Mouse (Mus musculus): ENCODE measurements at regions not wholly inside any gene's neighbourhood (a gene's known extent, or its start where the extent isn't known, plus 50 kb on each side); places are given as distances from the start of the nearest gene placed in this dataset.

DNA sequence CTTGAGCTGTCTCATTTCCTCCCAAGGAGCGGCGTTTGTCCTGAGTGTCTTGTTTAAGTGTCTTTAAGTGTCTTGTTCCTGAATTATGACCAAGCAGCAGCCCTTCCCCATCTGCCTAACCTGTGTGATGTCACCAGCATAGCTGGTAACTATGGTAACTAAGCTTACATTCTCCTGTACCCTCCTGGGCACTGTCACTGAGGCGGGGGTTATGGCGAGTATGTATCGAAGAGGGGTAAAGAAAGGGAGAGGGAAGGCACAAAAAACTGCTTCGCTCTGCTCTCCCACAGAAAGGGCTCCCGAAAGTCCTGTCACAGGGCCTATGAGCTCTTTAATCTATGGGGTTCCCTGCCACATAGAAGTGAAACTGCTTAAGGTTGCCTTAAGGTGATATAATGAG is 89.6 kb downstream of the Ppp4r2 start:
- no peak for DNase-seq (ENCODE audit: low spot score)

DNA sequence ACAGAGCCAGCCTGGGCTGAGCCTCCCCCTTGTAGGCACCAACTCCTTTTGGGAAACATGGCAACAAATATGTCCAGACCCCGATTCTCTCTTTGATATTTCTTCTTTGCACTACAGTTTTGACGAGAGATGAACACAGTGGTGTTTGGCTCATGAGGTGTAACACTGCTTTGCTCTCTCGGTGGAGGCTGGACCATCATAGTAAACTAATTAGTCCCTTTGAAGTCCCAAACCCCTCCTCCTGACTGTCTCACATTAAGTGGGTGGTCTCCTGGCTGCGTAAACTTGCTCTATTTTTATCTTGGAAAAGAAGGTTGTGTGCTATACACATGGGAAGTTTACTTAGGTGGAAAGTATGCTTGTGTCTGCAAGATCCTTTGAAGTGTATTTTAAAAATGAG is 90.3 kb downstream of the Ppp4r2 start:
- no peak for DNase-seq (ENCODE audit: low spot score)

- no peak for DNase-seq (ENCODE audit: low spot score)
These were observed 95.7 kb downstream of the Ppp4r2 start for GRCm38 (mm10) chr6:100928791-100929758.

DNA sequence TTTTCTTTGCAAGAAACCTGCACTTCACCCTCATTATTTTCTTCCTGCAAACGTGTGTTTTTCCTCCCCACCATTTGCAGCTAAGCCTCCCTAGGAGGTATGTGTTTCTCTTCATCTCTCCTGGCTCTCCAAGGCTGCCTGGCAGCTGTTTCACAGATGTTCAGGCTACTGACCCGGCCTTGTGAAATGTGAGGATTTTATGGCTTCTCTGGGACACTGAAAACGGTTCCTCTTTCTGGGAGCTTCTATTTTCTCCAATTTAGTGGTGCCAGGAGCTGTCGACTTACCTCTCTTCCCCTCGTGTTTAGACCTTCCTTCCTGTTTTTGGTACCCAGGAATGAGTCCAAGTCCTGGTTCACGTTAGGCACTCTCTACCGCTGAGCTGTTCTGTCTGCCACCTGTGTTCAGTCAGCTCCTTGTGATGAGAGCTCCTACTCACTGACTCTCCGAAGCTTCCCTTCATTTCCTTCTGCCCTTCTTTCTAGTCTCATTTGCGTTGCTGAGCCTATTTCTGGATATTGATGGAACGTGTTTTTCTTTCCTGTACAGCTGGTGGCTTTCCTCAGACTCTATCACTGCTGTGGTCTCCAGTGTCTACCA is 96.4 kb downstream of the Ppp4r2 start:
- DNase-seq (ENCODE audit: low spot score): no peak

GRCm38 (mm10) chr6:100930706-100931105 is 97.3 kb downstream of the Ppp4r2 start:
- no peak for DNase-seq (ENCODE audit: low spot score)

DNA sequence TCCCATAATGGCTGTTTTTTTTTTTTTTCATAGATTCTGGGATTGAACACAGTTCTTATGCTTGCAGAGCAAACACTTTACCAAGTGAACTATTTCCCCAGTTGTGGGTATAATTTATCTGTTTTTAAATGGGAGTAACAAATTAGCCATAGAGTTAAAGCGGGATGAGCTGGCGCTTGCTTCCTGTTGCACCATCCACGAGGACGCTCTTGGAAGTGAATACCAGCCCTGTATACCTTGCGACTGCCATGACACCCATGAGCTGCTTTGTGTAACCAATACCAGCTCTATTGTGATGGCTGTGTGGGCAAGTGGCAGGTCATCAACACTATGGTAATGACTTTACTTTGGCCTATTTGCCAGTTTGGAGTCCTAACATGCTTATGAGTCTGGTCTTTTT is 101.0 kb downstream of the Ppp4r2 start:
- no peak for DNase-seq (ENCODE audit: low spot score)

DNA sequence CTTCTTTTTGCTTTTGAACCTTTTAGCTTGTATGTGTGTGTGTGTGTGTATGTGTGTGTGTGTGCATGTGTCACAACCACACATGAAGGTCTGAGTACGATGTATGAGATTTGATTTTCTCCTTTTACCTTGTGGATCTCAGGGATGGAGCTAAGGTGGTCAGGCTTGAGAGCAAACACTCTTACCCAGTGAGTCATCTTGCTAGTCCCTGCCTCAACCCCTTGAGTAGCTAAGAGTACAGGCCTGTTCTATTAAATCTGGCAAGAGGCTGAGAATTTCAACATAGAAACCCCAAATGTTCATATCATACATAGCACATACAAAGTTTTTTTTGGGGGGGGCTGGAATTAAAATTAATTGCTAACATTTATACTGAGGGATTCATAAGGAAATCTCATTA is 104.4 kb downstream of the Ppp4r2 start:
- DNase-seq (ENCODE audit: low spot score): no peak

DNA sequence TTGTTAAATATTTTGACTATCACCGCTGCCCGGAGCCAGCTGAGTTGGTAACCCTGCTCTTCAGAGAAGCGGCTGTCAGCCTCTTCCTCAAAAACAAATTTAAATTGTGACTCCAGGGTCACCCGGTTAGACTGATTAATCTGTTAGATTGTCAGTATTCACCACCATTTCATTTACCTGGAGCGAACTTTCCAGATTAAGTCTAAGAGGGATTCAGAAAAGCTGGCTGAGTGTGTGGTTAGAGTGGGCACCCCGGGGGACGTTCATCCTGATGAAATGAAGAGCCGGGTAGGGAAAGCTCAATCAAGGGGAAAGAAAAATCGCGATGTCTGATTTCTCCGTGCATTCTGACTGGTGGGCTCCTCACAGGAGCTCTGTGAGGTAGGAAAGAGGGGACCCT is 105.0 kb downstream of the Ppp4r2 start:
- no peak for DNase-seq (ENCODE audit: low spot score)

GRCm38 (mm10) chr6:100939042-100939441 is 105.6 kb downstream of the Ppp4r2 start:
- DNase-seq (ENCODE audit: low spot score): no peak

- DNase-seq (ENCODE audit: low spot score): no peak
These were observed 106.3 kb downstream of the Ppp4r2 start for GRCm38 (mm10) chr6:100939766-100940165.

- DNase-seq (ENCODE audit: low spot score): no peak
These were observed 108.3 kb downstream of the Ppp4r2 start for GRCm38 (mm10) chr6:100941686-100942085.

DNA sequence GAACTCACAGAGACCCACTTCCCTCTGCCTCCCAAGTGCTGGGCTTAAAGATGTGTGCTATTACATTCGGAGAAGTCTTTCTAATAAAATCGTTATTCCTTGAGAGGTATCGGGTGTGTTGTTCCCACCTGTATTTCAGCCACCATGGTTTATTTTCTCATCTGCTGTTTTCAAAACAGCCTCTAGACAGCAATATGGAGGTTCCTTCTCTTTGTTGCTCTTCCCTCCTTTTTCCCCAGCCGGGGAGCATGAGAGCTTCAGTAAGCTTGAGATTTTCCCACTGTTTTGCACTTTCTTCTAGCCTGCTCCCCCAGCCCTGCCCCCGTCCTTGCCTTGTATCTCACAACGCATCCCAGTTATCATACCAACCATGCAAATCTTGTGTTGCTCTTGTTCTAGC is 109.5 kb downstream of the Ppp4r2 start:
- DNase-seq (ENCODE audit: low spot score): no peak

DNA sequence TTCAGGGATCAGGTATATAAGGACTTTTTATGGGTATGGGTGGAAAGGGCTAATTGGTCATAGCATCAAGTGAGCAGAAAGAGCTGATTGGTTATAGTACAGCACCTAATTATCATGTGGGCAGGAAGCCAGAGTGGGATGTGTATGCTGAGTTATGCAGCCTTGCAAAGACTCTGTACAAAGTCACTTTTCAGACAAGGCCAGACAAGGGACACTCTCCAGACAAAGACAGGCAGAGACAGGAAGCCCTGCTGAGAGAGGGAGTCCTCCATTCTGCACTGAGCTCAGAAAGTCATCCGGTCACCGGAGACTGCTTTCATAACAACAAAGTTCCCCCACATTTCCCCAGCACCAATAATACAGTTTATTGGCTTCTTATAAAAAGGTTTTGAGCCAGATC is 112.4 kb downstream of the Ppp4r2 start:
- DNase-seq (ENCODE audit: low spot score): no peak

GRCm38 (mm10) chr6:100948340-100948739 is 114.9 kb downstream of the Ppp4r2 start:
- no peak for DNase-seq (ENCODE audit: low spot score)

DNA sequence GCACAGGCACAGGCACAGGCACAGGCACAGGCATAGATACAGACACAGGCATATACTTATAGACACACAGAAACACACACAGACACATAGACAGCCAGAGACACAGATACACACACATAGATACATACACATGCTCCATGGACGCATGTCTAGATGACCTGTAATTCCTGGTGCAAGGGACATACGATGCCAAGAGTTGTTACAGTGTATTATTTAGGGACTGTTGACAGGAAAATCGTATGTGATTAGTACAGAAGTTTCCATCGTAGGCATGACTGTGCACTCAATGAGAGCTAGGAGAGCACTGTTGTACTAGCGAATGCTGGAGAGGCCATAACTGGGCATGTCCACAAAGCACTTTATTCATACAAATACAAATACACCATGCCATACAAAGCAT is 118.2 kb downstream of the Ppp4r2 start:
- no peak for DNase-seq (ENCODE audit: low spot score)

DNA sequence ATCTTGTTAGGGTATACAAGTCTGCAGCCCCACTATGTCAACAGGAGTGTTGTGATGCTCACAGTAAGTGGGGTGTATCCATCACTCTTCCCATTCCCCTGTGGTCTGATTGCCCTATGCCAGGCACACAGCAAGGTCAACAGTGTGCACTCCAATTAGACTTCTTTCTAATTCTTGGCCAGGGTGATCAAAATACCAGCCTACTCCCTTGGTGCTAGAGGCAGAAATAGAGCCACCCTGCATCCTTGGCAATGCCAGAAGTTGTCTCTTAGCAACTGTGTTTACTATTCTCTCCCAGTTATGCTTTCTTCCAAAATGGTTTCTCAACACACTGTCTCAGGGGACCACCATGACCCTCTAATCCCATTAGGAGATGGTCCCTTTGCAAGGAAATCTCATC is 119.0 kb downstream of the Ppp4r2 start:
- no peak for DNase-seq (ENCODE audit: low spot score)

DNA sequence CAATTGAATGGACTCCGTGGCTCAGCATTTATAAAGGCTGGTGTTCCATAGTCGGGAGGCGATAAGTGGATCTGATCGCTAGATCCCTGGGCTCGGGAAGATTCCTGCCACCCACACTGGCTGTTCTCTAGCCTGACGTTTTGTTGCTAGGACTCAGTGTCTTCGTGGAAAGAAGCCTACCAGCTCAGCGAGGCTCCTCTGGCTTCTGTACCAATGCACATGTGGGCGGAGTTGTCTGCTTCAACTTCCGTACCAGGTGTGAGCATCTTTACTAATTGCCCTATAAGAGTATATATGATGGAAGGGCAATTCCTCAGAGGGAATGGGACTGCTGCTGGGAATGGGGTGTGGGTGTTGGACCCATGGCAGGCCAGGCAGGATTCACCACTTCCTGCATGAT is 121.1 kb downstream of the Ppp4r2 start:
- DNase-seq (ENCODE audit: low spot score): no peak

DNA sequence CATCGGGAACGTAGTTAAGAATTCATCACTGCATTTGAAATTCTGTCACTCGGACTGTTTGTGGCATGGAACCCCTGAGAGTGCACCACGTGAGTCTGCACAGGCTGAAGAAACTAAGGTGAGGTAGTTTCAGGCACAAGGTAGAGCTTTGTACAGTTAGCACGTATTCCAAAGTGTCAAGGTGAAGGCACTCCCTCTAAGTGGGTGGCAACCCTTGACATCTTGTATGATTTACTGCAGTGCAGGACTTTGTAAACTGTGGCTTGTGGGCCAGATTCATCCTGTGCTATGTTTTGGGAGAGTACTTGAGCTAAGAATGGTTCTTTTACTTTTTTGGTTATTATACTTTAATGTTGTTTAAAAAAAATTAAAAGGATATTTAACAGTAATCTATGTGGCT is 133.1 kb downstream of the Ppp4r2 start:
- DNase-seq (ENCODE audit: low spot score): no peak

- DNase-seq (ENCODE audit: low spot score): no peak
These were observed 134.8 kb downstream of the Ppp4r2 start for GRCm38 (mm10) chr6:100968080-100968856.

DNA sequence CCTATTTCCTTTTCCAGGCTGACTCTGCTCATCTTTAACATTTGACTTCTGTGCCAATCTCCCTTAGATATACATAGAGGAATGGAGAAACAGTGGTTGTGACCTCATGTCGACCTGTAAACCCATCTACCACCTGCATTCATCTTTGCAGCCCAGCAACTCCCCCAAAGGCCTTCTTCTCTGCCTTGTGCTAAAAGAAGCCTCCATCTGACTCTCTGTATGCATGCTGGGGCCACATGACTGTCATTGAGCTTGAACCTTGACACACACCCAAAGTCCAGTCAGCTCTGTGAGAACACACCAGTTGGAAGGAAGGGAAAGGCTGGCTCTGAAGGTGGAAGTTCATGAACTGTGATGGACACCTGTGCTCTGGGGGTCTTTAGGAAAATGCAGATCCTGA is 135.5 kb downstream of the Ppp4r2 start:
- no peak for DNase-seq (ENCODE audit: low spot score)

GRCm38 (mm10) chr6:100970810-100971447 is 137.5 kb downstream of the Ppp4r2 start:
- no peak for DNase-seq (ENCODE audit: low spot score)

- no peak for DNase-seq (ENCODE audit: low spot score)
These were observed 138.1 kb downstream of the Ppp4r2 start for GRCm38 (mm10) chr6:100971462-100971955.

All from adipocyte (in vitro differentiated cells).